Mouse (Mus musculus) inflammation-experienced regulatory T-cells (primary cell): ENCODE measurements around the gene Corin. TPM values are rescaled to one million over a fixed set of nuclear protein-coding genes. Genes with fewer than 3 reads are reported as not detected.

ENCODE experiments used
- polyA plus RNA-seq, 2 experiments: library from polyadenylated mRNA; unstranded; fragments of 100-300 nt; shearing (Covaris generic); gene quantifications; one replicate each; pipeline ENCODE4 v1.2.1; 2017

Gene Corin
- polyA plus RNA-seq: under 1 TPM; 0.14 to 0.49 TPM

GRCm38 (mm10) chr5:72503531-72504523 is at the start of gene Corin:
Corin (minus strand) TSS chr5:72504473.

Other genes starting within 250 kb of the Corin start
- gene Nfxl1, start 55.2 kb upstream of the Corin start, polyA plus RNA-seq: 10 to 100 TPM; 11.0 to 14.0 TPM
- 1 to 10 TPM in 1 of 2 experiments, under 1 TPM in 1; 0.30 to 2.5 TPM for gene Zar1, start 76.8 kb upstream of the Corin start, polyA plus RNA-seq
- 1 to 10 TPM in 1 of 2 experiments, under 1 TPM in 1; 0.47 to 2.1 TPM for gene Gm5868, start 83.1 kb upstream of the Corin start, polyA plus RNA-seq
- gene Cnga1, start 139.8 kb upstream of the Corin start, polyA plus RNA-seq: 1 to 10 TPM in 1 of 2 experiments, under 1 TPM in 1; 0.53 to 4.7 TPM
- 10 to 100 TPM; 21.2 to 24.4 TPM for gene Nipal1, start 143.3 kb upstream of the Corin start, polyA plus RNA-seq
- 10 to 100 TPM; 46.1 to 75.0 TPM for gene Txk, start 248.3 kb upstream of the Corin start, polyA plus RNA-seq